Mouse (Mus musculus): ENCODE measurements around the gene Gnas.

Gnas gene

GRCm38 (mm10) chr2:174381021-174381420 lies 96.9 kb downstream of the Gnas start:
- DNase-seq: no peak

- no peak for DNase-seq
Measured at GRCm38 (mm10) chr2:174391936-174392335, 107.8 kb downstream of the Gnas start.

- no peak for DNase-seq
Measured at GRCm38 (mm10) chr2:174392554-174392953, 108.4 kb downstream of the Gnas start.

- DNase-seq: no peak
Measured at GRCm38 (mm10) chr2:174393383-174393782, 109.3 kb downstream of the Gnas start.
